Mouse (Mus musculus) megakaryocyte, embryonic 14.5 days (primary cell): ENCODE measurements around the gene Igf1r. TPM values are rescaled to one million over a fixed set of nuclear protein-coding genes. Genes with fewer than 3 reads are reported as not detected.

ENCODE experiments used
- H3K27me3 ChIP-seq: replicated peaks from 2 replicates; pipeline ENCODE3; 2012; ENCODE audit warnings: inconsistent platforms
- H3K36me3 ChIP-seq: replicated peaks from 2 replicates; pipeline ENCODE3; 2012; ENCODE audit warnings: low read length, inconsistent platforms, mixed read lengths
- H3K4me1 ChIP-seq: 2 replicates; pipeline ENCODE4 v1.6.1; 2012; ENCODE audit warnings: inconsistent platforms
- H3K4me3 ChIP-seq: replicated peaks from 2 replicates; pipeline ENCODE3; 2012; ENCODE audit warnings: moderate library complexity, mild to moderate bottlenecking, inconsistent platforms
- H3K9me3 ChIP-seq: 2 replicates; pipeline ENCODE4 v1.6.1; 2012; ENCODE audit warnings: inconsistent platforms
- FLI1 ChIP-seq: IDR thresholded peaks from 2 replicates; pipeline ENCODE4 v1.6.1; 2012; ENCODE audit warnings: low read length, inconsistent platforms, mixed read lengths
- GATA1 ChIP-seq: IDR thresholded peaks from 3 replicates; pipeline ENCODE4 v1.6.1; 2012; ENCODE audit warnings: mixed read lengths, low read length, inconsistent platforms, borderline replicate concordance
- polyA plus RNA-seq: library from polyadenylated mRNA; stranded (reverse); fragments of >175 nt; gene quantifications from 2 replicates; pipeline ENCODE4 v1.2.3, GENCODE M21; 2012; ENCODE audit warnings: low replicate concordance; ENCODE audit not compliant: insufficient read depth

Igf1r gene
- polyA plus RNA-seq, 1 experiment = 8.7 TPM

- Histone ChIP-seq H3K4me3 (peak overlapping the region; percentile 97), H3K4me1 (peaks cover 67% of the 10 kb centered on the region), H3K9me3 (no peaks in the 10 kb centered on the region), H3K36me3 (peaks cover 2% of the 10 kb centered on the region), H3K27me3 (no peaks in the 10 kb centered on the region)
- TF ChIP-seq GATA1 = no peak
- TF ChIP-seq FLI1 = no peak
These were observed 2.6 kb downstream of the Igf1r start for GRCm38 (mm10) chr7:67955276-67955675.

GRCm38 (mm10) chr7:67957376-67957775 is 4.7 kb downstream of the Igf1r start:
- Histone ChIP-seq H3K36me3 (peaks cover 2% of the 10 kb centered on the region), H3K4me1 (peaks cover 80% of the 10 kb centered on the region)

GRCm38 (mm10) chr7:67958045-67958444 is 5.4 kb downstream of the Igf1r start:
- Histone ChIP-seq H3K4me3 (peak overlapping the region; percentile 38), H3K4me1 (peaks cover 86% of the 10 kb centered on the region), H3K36me3 (peaks cover 2% of the 10 kb centered on the region), H3K9me3 (no peaks in the 10 kb centered on the region), H3K27me3 (no peaks in the 10 kb centered on the region)
- TF ChIP-seq GATA1 (no peak), FLI1 (no peak)

More at GRCm38 (mm10) chr7:67957376-67957775, 4.7 kb downstream of the Igf1r start:
- H3K27me3 ChIP-seq = no peaks in the 10 kb centered on the region
- TF ChIP-seq GATA1 (no peak), FLI1 (no peak)
- peak overlapping the region; percentile 52 for H3K4me3 ChIP-seq
- no peaks in the 10 kb centered on the region for H3K9me3 ChIP-seq

- Histone ChIP-seq H3K4me1 (peaks cover 72% of the 10 kb centered on the region), H3K4me3 (no peak overlapping the region), H3K27me3 (no peaks in the 10 kb centered on the region), H3K36me3 (peaks cover 11% of the 10 kb centered on the region), H3K9me3 (no peaks in the 10 kb centered on the region)
- TF ChIP-seq FLI1 (no peak), GATA1 (no peak)
These were observed 8.1 kb downstream of the Igf1r start for GRCm38 (mm10) chr7:67960701-67961100.

GRCm38 (mm10) chr7:67961567-67962267 is 9.1 kb downstream of the Igf1r start:
- H3K4me1 ChIP-seq = peaks cover 76% of the 10 kb centered on the region
- H3K4me3 ChIP-seq = peak overlapping the region; percentile 70
- no peaks in the 10 kb centered on the region for H3K27me3 ChIP-seq
- no peak for TF ChIP-seq FLI1
- TF ChIP-seq GATA1 = no peak
- H3K9me3 ChIP-seq = no peaks in the 10 kb centered on the region
- H3K36me3 ChIP-seq = peaks cover 20% of the 10 kb centered on the region

- H3K4me1 ChIP-seq = peaks cover 71% of the 10 kb centered on the region
- TF ChIP-seq GATA1 = no peak
- TF ChIP-seq FLI1 = no peak
- H3K36me3 ChIP-seq = peaks cover 37% of the 10 kb centered on the region
- H3K27me3 ChIP-seq = no peaks in the 10 kb centered on the region
- H3K4me3 ChIP-seq = no peak overlapping the region
- H3K9me3 ChIP-seq = no peaks in the 10 kb centered on the region
These were observed 11.1 kb downstream of the Igf1r start for GRCm38 (mm10) chr7:67963691-67964090.

- TF ChIP-seq FLI1 (no peak), GATA1 (no peak)
- H3K36me3 ChIP-seq = peaks cover 60% of the 10 kb centered on the region
- H3K4me1 ChIP-seq = peaks cover 68% of the 10 kb centered on the region
- H3K9me3 ChIP-seq = no peaks in the 10 kb centered on the region
- H3K4me3 ChIP-seq = no peak overlapping the region
- no peaks in the 10 kb centered on the region for H3K27me3 ChIP-seq
These were observed 15.8 kb downstream of the Igf1r start for GRCm38 (mm10) chr7:67968394-67968793.

- no peaks in the 10 kb centered on the region for H3K27me3 ChIP-seq
- H3K36me3 ChIP-seq = peaks cover 55% of the 10 kb centered on the region
- peaks cover 69% of the 10 kb centered on the region for H3K4me1 ChIP-seq
- no peaks in the 10 kb centered on the region for H3K9me3 ChIP-seq
- H3K4me3 ChIP-seq = no peak overlapping the region
- TF ChIP-seq FLI1 (no peak), GATA1 (no peak)
These were observed 16.4 kb downstream of the Igf1r start for GRCm38 (mm10) chr7:67969076-67969475.

GRCm38 (mm10) chr7:67973180-67974014 is 20.8 kb downstream of the Igf1r start:
- peak overlapping the region; percentile 87 for H3K4me3 ChIP-seq
- H3K27me3 ChIP-seq = no peaks in the 10 kb centered on the region
- peaks cover 28% of the 10 kb centered on the region for H3K36me3 ChIP-seq
- H3K9me3 ChIP-seq = no peaks in the 10 kb centered on the region
- H3K4me1 ChIP-seq = peaks cover 81% of the 10 kb centered on the region
- TF ChIP-seq FLI1 (no peak), GATA1 (no peak)

GRCm38 (mm10) chr7:67981956-67982355 is 29.3 kb downstream of the Igf1r start:
- H3K4me1 ChIP-seq = peaks cover 73% of the 10 kb centered on the region
- H3K36me3 ChIP-seq = no peaks in the 10 kb centered on the region
- TF ChIP-seq GATA1 (no peak), FLI1 (no peak)
- H3K27me3 ChIP-seq = no peaks in the 10 kb centered on the region
- no peak overlapping the region for H3K4me3 ChIP-seq
- H3K9me3 ChIP-seq = no peaks in the 10 kb centered on the region
